Mouse (Mus musculus): ENCODE results near the gene Orai2. TPM values are rescaled to one million over a fixed set of nuclear protein-coding genes. Genes with fewer than 3 reads are reported as not detected.

The Orai2 gene
- polyA plus RNA-seq, 1 experiment from 2014 or later: 19.0 TPM

GRCm38 (mm10) chr5:136199526-136199925 is 29.0 kb upstream of the Orai2 start:
- no peak for ATAC-seq (ENCODE audit: low FRiP score)
- no peaks in the 10 kb centered on the region for H3K27me3 ChIP-seq
- H3K4me3 ChIP-seq: peak overlapping the region; percentile 71
- WGBS: 36% methylated on average over 11 of the region's 11 CpGs
- peaks cover 26% of the 10 kb centered on the region for H3K36me3 ChIP-seq
- H3K4me1 ChIP-seq: peaks cover 10% of the 10 kb centered on the region
- no peaks in the 10 kb centered on the region for H3K9me3 ChIP-seq (replicated peaks)
- peak overlapping the region; percentile 83; the same call in 1 of the 2 replicates for H3K9ac ChIP-seq
- H3K4me2 ChIP-seq (replicated peaks): peak overlapping the region; percentile 96
- H3K27ac ChIP-seq: 0 out of 2 replicates have a peak overlapping the region, but pooled peaks have one; percentile 35

DNA sequence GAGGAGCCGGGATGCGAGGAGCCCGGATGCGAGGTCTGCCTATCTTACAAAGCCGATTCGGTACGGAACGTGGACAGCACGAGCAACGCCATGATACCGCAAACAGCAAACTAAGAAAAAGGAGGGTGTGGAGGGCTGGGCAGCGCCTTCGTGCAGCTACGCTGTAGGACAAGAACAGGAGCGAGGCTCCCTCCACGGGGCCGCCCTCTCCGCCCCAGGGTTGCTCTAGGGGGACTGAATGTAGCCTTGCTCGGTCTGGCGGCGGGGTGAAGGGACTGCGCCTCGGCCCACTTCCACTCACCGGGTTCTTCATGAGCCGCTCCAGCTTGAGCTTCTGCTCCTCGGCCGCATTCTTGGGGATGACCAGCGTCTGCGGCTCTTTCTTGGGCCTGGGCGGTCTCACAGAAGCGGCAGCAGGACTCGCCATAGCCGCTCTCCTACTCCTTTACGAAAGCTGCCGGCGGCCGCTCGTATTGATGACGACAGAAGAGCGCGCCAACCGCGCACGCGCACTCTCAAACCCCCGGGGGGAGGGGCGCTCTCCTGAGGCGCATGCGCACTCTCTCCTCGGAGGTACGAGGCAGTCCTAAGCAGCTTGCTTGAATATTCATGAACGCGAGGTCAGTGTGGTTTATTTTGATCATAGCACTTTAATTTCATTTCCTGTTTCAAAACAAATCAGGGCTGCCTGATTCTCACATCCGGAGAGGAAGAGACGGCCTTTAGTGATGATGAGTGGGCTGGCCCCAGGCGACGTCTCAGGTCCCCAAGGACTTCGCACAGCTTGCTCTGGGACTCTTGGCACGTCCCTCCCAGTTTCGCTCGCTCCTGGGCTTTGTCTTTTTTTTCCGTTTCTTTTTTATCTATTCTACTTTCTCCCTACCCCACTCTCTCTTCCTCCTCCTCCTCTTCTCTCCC is 28.2 kb upstream of the Orai2 start, which contains the start of gene Prkrip1:
Prkrip1 (minus strand) TSS at position 490 of the 918 bp plus-strand sequence.
- peak within 1 kb of the TSS; percentile 71 for H3K4me3 ChIP-seq
- under 1% methylated on average over 62 of the region's 62 CpGs for WGBS
- peak within 1 kb of the TSS; percentile 96 for H3K4me2 ChIP-seq (replicated peaks)
- H3K9ac ChIP-seq: peak within 1 kb of the TSS; percentile 83
- peaks cover 10% of the 10 kb centered on the region for H3K4me1 ChIP-seq
- H3K36me3 ChIP-seq: peaks cover 34% of the 10 kb centered on the region
- peak within 1 kb of the TSS; percentile 85 for H3K27ac ChIP-seq
- ATAC-seq (ENCODE audit: low FRiP score): peak; percentile 89
- no peaks in the 10 kb centered on the region for H3K9me3 ChIP-seq (replicated peaks)
- no peaks in the 10 kb centered on the region for H3K27me3 ChIP-seq

DNA sequence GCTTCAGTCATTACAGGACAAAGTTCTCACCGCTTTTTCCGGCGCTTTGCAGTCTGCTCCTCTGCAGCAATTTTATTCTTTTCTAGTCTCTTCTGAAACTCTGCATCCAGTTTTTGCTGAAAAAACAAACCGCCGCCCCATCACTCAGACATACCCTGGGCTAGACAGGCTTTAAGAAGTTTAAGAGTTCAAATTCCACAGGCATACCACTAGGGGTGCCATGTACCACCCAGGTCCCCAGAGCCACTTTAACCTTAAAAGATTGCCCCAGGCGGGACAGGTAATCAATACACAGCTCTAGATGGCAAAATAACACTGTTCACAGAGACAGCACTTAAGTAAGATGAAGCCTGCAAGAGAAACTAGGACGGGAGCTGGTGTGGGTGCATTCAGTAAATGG is 21.4 kb upstream of the Orai2 start:
- H3K27me3 ChIP-seq: no peaks in the 10 kb centered on the region
- H3K27ac ChIP-seq: no peak overlapping the region
- H3K9me3 ChIP-seq (replicated peaks): no peaks in the 10 kb centered on the region
- 88% methylated on average over 7 of the region's 7 CpGs for WGBS
- no peak overlapping the region for H3K9ac ChIP-seq
- peaks cover 93% of the 10 kb centered on the region for H3K36me3 ChIP-seq
- H3K4me3 ChIP-seq: no peak overlapping the region
- ATAC-seq (ENCODE audit: low FRiP score): no peak
- no peak overlapping the region for H3K4me2 ChIP-seq (replicated peaks)
- no peaks in the 10 kb centered on the region for H3K4me1 ChIP-seq

DNA sequence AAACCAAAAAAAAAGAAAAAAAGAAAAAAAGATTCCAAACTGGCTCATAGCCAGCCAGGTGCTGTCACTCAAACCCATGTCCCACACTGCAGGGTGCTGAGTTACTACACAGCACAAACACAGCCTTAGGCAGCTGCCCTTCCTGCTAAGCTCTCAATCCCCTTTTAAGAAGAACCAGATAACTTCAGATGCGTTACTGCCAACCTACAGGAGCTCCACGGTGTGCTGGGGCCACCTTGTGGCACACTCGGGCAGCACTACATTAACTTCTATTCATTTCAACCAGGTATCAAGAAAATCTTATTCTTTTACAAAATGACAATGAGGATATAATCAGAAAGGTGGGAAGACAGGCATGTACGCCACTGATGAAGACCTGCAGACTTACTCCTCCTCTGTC is 16.2 kb upstream of the Orai2 start:
- peaks cover 74% of the 10 kb centered on the region for H3K36me3 ChIP-seq

DNA sequence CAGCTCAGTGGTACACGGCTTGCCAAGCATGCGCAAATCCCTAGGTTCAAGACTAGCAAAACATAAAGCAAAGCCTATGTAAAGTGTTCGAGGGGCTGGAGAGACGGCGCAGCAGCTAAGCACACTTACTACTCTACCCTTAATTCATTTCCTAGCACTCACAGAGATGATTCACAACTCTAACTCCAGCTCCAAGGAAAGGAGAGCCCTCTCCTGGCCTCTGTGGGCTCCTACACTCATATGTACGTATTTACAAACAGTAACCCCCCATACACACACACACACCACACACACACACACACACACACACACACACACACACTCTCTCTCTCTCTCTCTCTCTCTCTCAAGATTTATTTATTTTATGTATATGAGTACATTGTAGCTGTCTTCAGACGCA is 13.3 kb upstream of the Orai2 start:
- no peak for ATAC-seq (ENCODE audit: low FRiP score)
- WGBS: 93% methylated on average over 7 of the region's 7 CpGs
- no peak overlapping the region for H3K4me3 ChIP-seq
- H3K9me3 ChIP-seq (replicated peaks): no peaks in the 10 kb centered on the region
- H3K27ac ChIP-seq: no peak overlapping the region
- no peak overlapping the region for H3K9ac ChIP-seq
- H3K4me1 ChIP-seq: no peaks in the 10 kb centered on the region
- no peak overlapping the region for H3K4me2 ChIP-seq (replicated peaks)
- H3K27me3 ChIP-seq: no peaks in the 10 kb centered on the region
- H3K36me3 ChIP-seq: peaks cover 74% of the 10 kb centered on the region

More for the DNA sequence above, 16.2 kb upstream of the Orai2 start:
- no peak overlapping the region for H3K4me3 ChIP-seq
- no peaks in the 10 kb centered on the region for H3K9me3 ChIP-seq (replicated peaks)
- no peak overlapping the region for H3K27ac ChIP-seq
- no peak overlapping the region for H3K4me2 ChIP-seq (replicated peaks)
- no peak overlapping the region for H3K9ac ChIP-seq
- H3K27me3 ChIP-seq: no peaks in the 10 kb centered on the region
- no peak for ATAC-seq (ENCODE audit: low FRiP score)
- 47% methylated on average over 4 of the region's 4 CpGs for WGBS
- no peaks in the 10 kb centered on the region for H3K4me1 ChIP-seq

DNA sequence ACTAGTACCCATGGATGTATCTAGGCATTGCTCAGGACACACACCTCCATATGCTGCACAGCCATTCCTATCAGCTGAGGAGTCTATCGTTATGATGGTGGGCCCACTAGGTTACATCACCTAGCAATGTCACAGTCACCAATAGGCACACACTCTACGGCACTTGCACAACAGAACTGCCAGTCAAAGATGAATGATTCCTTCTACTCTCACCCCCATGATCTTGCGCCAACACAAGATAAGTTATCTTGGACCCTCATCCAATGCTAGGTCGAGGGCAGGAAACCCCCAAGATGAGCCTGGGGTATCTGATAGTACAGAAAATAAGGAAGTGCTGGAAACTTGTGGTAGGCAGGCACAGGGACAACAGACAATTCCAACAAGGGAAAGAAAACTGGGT is 12.3 kb upstream of the Orai2 start:
- ATAC-seq (ENCODE audit: low FRiP score): no peak
- Histone ChIP-seq H3K9ac (no peak overlapping the region), H3K27ac (no peak overlapping the region), H3K4me1 (no peaks in the 10 kb centered on the region), H3K9me3 (replicated peaks) (no peaks in the 10 kb centered on the region), H3K36me3 (peaks cover 74% of the 10 kb centered on the region), H3K4me2 (replicated peaks) (no peak overlapping the region), H3K27me3 (no peaks in the 10 kb centered on the region), H3K4me3 (no peak overlapping the region)
- WGBS: 87% methylated on average over 4 of the region's 4 CpGs

DNA sequence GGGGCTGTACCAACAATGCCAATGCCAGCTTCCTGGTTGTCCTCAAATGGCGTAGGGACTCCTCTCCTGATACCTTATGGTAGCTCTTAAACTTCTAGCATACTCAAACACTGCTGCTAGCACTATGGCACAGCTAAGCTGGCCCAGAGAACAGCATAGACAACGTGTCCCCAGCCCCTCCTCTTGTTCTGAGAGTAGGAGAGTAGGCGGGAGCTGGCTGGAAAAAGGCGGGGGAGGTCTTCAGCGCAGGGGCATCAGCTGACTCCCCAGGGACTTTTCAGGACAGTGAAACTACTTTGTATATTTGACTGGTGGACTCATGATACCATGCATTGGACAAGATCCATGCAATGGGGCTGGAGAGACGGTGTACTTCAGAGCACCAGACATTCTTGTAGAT is 11.5 kb upstream of the Orai2 start:
- WGBS: 91% methylated on average over 6 of the region's 6 CpGs
- peaks cover 78% of the 10 kb centered on the region for H3K36me3 ChIP-seq
- H3K4me1 ChIP-seq: no peaks in the 10 kb centered on the region

GRCm38 (mm10) chr5:136181197-136181596 is 10.7 kb upstream of the Orai2 start:
- WGBS: 90% methylated on average over 6 of the region's 6 CpGs
- peaks cover 77% of the 10 kb centered on the region for H3K36me3 ChIP-seq

More for the DNA sequence above, 11.5 kb upstream of the Orai2 start:
- no peaks in the 10 kb centered on the region for H3K27me3 ChIP-seq
- H3K9ac ChIP-seq: no peak overlapping the region
- H3K27ac ChIP-seq: no peak overlapping the region
- no peak overlapping the region for H3K4me3 ChIP-seq
- ATAC-seq (ENCODE audit: low FRiP score): no peak
- no peaks in the 10 kb centered on the region for H3K9me3 ChIP-seq (replicated peaks)
- no peak overlapping the region for H3K4me2 ChIP-seq (replicated peaks)

GRCm38 (mm10) chr5:136179594-136179993 is 9.1 kb upstream of the Orai2 start:
- Histone ChIP-seq H3K4me2 (replicated peaks) (no peak overlapping the region), H3K27ac (no peak overlapping the region), H3K4me1 (no peaks in the 10 kb centered on the region), H3K4me3 (no peak overlapping the region), H3K27me3 (no peaks in the 10 kb centered on the region), H3K9me3 (replicated peaks) (no peaks in the 10 kb centered on the region), H3K36me3 (peaks cover 67% of the 10 kb centered on the region), H3K9ac (no peak overlapping the region)
- no peak for ATAC-seq (ENCODE audit: low FRiP score)
- WGBS: 78% methylated on average over 5 of the region's 5 CpGs

More at GRCm38 (mm10) chr5:136181197-136181596, 10.7 kb upstream of the Orai2 start:
- Histone ChIP-seq H3K4me2 (replicated peaks) (no peak overlapping the region), H3K9ac (no peak overlapping the region), H3K4me3 (no peak overlapping the region), H3K27me3 (no peaks in the 10 kb centered on the region), H3K4me1 (no peaks in the 10 kb centered on the region), H3K27ac (no peak overlapping the region), H3K9me3 (replicated peaks) (no peaks in the 10 kb centered on the region)
- no peak for ATAC-seq (ENCODE audit: low FRiP score)

DNA sequence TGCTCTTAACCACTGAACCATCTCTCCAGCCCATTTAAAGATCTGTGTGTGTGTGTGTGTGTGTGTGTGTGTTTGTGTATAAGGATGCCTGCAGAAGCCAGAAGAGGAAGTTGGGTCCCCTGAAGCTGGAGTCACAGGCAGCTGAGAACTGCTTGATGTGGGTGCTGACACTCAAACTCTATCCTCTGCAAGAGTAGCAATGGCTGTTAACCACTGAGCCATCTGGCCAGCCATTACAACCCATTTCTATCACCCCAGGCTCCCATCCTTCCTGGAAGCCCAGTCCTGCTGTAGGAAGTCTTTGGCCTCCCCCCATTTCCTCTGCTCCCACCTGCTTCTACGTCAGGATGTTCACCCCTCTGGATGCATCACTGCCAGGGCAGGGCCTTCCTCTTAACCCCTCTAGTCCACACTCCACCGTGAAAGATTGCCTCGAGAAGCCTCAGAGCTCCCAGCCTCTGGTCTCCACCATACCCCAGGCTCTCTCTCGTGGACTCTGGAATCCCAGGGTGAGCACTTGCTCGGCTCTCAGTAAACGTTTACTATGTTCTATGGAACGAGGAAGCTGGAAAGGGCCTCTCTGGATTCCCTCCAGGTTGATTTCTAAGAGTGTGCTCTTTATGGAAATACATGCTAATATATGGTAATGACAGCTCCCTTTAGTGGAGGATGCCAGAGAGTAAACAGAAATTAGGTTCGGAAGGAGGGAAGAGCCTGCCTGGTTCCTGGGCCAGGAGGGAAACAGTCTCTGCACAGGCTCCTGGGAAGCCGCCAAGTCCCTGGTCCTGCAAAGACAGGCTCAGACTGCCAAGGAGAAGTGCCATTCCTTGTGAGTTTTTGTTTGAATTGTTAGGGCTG is 3.3 kb upstream of the Orai2 start:
- peaks cover 19% of the 10 kb centered on the region for H3K36me3 ChIP-seq
- H3K27ac ChIP-seq: no peak overlapping the region
- peaks cover 10% of the 10 kb centered on the region for H3K27me3 ChIP-seq
- H3K4me2 ChIP-seq (replicated peaks): no peak overlapping the region
- no peaks in the 10 kb centered on the region for H3K9me3 ChIP-seq (replicated peaks)
- no peak for ATAC-seq (ENCODE audit: low FRiP score)
- H3K9ac ChIP-seq: no peak overlapping the region
- WGBS: 61% methylated on average over 9 of the region's 9 CpGs
- H3K4me3 ChIP-seq: no peak overlapping the region
- H3K4me1 ChIP-seq: peaks cover 21% of the 10 kb centered on the region

DNA sequence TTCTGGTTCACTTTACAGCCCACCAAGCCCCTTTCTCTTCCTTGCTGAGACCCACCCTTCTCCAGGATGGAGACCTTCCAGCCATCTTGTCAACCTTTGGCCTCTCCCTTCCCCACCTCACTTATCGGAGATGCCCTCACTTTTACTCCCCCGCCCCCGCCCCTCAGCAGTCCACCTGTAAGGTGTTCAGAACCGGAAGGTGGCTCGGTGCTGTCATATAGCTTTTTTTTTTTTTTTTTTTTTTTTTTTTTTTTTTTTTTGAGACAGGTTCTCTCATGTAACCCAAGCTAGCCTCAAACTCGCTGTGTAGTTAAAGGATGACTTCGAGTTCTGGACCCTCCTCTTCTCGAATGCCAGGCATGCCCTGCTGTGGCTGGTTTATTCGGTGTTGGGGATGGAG is 2.4 kb upstream of the Orai2 start:
- Histone ChIP-seq H3K9ac (no peak overlapping the region), H3K4me2 (replicated peaks) (no peak overlapping the region), H3K36me3 (peaks cover 17% of the 10 kb centered on the region), H3K9me3 (replicated peaks) (peaks cover 6% of the 10 kb centered on the region; the same call in 1 of the 2 replicates), H3K27me3 (peaks cover 10% of the 10 kb centered on the region), H3K4me1 (peaks cover 21% of the 10 kb centered on the region), H3K27ac (no peak overlapping the region), H3K4me3 (no peak overlapping the region)
- 86% methylated on average over 9 of the region's 9 CpGs for WGBS
- no peak for ATAC-seq (ENCODE audit: low FRiP score)

Data from hindbrain, embryonic 12.5 days (tissue).